Mouse (Mus musculus): Measurements from ENCODE around the gene Acad8.

Acad8 gene

GRCm38 (mm10) chr9:26978776-26979175, 20.6 kb downstream of the Acad8 start:
- DNase-seq = no peak

GRCm38 (mm10) chr9:26977754-26978153, 21.6 kb downstream of the Acad8 start:
- DNase-seq = no peak

GRCm38 (mm10) chr9:26947790-26948189, 51.6 kb downstream of the Acad8 start:
- DNase-seq = no peak

GRCm38 (mm10) chr9:26924146-26924545, 75.2 kb downstream of the Acad8 start:
- DNase-seq = no peak
